Mouse (Mus musculus) lung, postnatal 0 days (tissue): ENCODE measurements around the gene Atraid. TPM values are rescaled to one million over a fixed set of nuclear protein-coding genes. Genes with fewer than 3 reads are reported as not detected.
"Not testable (repeated sequence)": the region's sequence is repeated elsewhere in the genome, so short reads cannot be mapped to it uniquely, and the experiment has no call there.

Source experiments
- ATAC-seq: fragments of 200-750 bp; cut with Nextera tagmentation; 2 replicates; pipeline ENCODE4 v1.8.0; 2017; ENCODE audit warnings: moderate library complexity
- DNase-seq: peaks from one replicate; pipeline ENCODE4 v3.0.0-alpha.2; 2016; ENCODE audit warnings: low spot score
- H3K27ac ChIP-seq: fragments of 300-500 bp; sonication (generic); 2 replicates; pipeline ENCODE4 v1.5.1; 2014; ENCODE audit warnings: antibody characterized with exemption, mild to moderate bottlenecking, low read length, mixed read lengths
- H3K27me3 ChIP-seq: fragments of 300-500 bp; sonication (generic); replicated peaks from 2 replicates; pipeline ENCODE4 v1.6.1; 2014; ENCODE audit warnings: low read length, mixed read lengths; ENCODE audit not compliant: insufficient read depth
- H3K36me3 ChIP-seq: fragments of 300-500 bp; sonication (generic); 2 replicates; pipeline ENCODE4 v1.6.1; 2014; ENCODE audit warnings: low read length, mixed read lengths; ENCODE audit not compliant: insufficient read depth
- H3K4me1 ChIP-seq: fragments of 300-500 bp; sonication (generic); 2 replicates; pipeline ENCODE4 v1.6.1; 2014; ENCODE audit warnings: antibody characterized with exemption, low read depth, low read length, mixed read lengths; ENCODE audit not compliant: insufficient read depth
- H3K4me2 ChIP-seq: fragments of 300-500 bp; sonication (generic); replicated peaks from 2 replicates; pipeline ENCODE4 v1.6.1; 2014; ENCODE audit warnings: low read depth, mild to moderate bottlenecking, low read length, moderate library complexity, mixed read lengths
- H3K4me3 ChIP-seq: fragments of 300-500 bp; sonication (generic); 2 replicates; pipeline ENCODE4 v1.5.1; 2014; ENCODE audit warnings: low read depth, low read length
- H3K9ac ChIP-seq: fragments of 300-500 bp; sonication (generic); replicated peaks from 2 replicates; pipeline ENCODE4 v1.6.1; 2014; ENCODE audit warnings: low read depth, mild to moderate bottlenecking
- H3K9me3 ChIP-seq: fragments of 300-500 bp; sonication (generic); 2 replicates; pipeline ENCODE4 v1.6.1; 2016; ENCODE audit warnings: low read length, mixed read lengths
- CTCF ChIP-seq: IDR thresholded peaks from 2 replicates; pipeline ENCODE4 v1.5.1; 2016; ENCODE audit warnings: antibody characterized with exemption, mild to moderate bottlenecking
- EP300 ChIP-seq: IDR thresholded peaks from 2 replicates; pipeline ENCODE4 v1.6.1; 2016; ENCODE audit warnings: antibody characterized with exemption, mild to moderate bottlenecking, control low read depth
- WGBS: fragments of 180-500 bp; shearing (Covaris S2); extraction: QIAGEN DNeasy Blood & Tissue Kit; methylation state at CpG from one replicate; pipeline ENCODE4 v1.1.7; 2014; 5-methylcytosine and 5-hydroxymethylcytosine counted together
- polyA plus RNA-seq: library from polyadenylated mRNA; unstranded; fragments of >200 nt; fragmentation: Nextera tagmentation; extraction: Ambion mirVana; gene quantifications from 2 replicates; pipeline ENCODE4 v1.2.1, GENCODE M21; 2015

The Atraid gene
- polyA plus RNA-seq, 1 experiment from 2014 or later, result 289 TPM

- Histone ChIP-seq H3K27ac (no peak overlapping the region), H3K36me3 (no peaks in the 10 kb centered on the region), H3K4me3 (no peak overlapping the region), H3K4me1 (no peaks in the 10 kb centered on the region), H3K9me3 (no peaks in the 10 kb centered on the region), H3K9ac (no peak overlapping the region), H3K4me2 (no peak overlapping the region), H3K27me3 (no peaks in the 10 kb centered on the region)
- DNase-seq, result no peak
- ATAC-seq, result no peak
- WGBS, result 84% methylated on average over 8 of the region's 8 CpGs
- TF ChIP-seq CTCF (no peak), EP300 (no peak)
Measured at GRCm38 (mm10) chr5:31031508-31031907, 16.6 kb upstream of the Atraid start.

DNA sequence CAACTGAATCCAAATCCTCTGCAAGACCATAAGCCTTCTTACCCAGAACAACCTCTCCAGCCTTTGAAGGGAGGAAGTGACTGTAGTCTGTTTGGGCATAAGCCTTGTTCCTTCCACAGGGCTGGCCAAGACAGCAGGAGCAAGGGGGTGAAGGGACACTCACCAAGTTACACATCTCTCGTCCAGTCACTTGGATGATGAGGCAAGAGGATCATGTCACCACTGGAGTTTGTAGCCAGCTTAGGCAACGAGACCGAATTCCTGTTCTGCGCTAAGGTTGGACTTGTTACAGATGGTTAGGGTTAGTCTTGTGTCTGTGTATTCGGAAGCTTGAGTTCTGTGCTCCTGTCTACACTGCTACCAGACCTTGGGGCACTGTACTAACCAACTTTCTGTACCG lies 13.4 kb upstream of the Atraid start:
- Histone ChIP-seq H3K9ac (no peak overlapping the region), H3K27ac (no peak overlapping the region), H3K4me3 (no peak overlapping the region), H3K4me1 (no peaks in the 10 kb centered on the region), H3K36me3 (no peaks in the 10 kb centered on the region), H3K9me3 (no peaks in the 10 kb centered on the region), H3K4me2 (no peak overlapping the region), H3K27me3 (no peaks in the 10 kb centered on the region)
- no peak for DNase-seq
- no peak for ATAC-seq
- TF ChIP-seq CTCF (no peak), EP300 (no peak)
- 89% methylated on average over 6 of the region's 6 CpGs for WGBS

DNA sequence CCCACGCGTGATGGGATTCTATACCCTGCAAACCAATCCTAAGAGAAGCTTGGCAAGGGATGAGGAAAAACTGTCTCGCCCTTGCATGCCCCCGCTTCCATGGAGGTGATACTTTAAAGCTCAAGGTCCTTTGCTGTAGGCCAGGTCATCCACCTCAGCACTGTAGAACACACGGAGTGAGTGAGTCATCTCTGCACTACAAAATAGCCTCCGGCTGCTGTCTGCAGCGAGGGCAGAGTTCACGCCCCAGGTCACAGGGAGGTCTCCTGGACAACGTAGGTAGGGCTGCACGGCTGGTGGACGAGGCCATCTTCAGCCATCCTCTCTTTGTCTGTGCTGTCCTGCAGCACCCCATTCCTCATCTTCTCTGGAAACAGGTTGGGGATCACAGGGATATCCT lies 11.6 kb upstream of the Atraid start:
- not testable (repeated sequence) for H3K4me3 ChIP-seq, H3K36me3 ChIP-seq, H3K9ac ChIP-seq, H3K27ac ChIP-seq, H3K27me3 ChIP-seq, H3K4me1 ChIP-seq, H3K4me2 ChIP-seq, H3K9me3 ChIP-seq, ATAC-seq, DNase-seq
- 81% methylated on average over 11 of the region's 11 CpGs for WGBS

GRCm38 (mm10) chr5:31038171-31038845 lies 9.8 kb upstream of the Atraid start:
- WGBS, result 86% methylated on average over 7 of the region's 7 CpGs

DNA sequence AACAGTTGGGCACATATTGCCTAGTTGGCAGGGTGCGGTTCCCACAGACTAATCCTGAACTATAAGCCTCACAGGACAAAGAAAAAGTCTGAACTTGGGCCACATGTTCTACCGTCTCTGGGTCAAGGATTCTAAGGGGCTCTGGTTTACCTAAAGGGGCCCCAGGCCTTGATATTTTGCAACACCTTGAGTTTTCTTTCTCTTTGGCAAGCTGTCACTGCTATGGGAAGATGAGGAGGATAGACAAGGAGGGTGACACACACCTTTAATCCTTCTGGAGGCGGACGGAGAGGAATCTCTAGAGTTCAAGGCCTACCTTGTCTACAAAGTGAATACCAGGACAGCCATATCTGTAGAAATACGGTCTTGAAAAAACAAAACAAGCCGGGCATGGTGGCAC lies 1.7 kb upstream of the Atraid start:
- DNase-seq (no peak), ATAC-seq (no peak)
- H3K4me2 ChIP-seq, result no peak overlapping the region
- TF ChIP-seq EP300 (no peak), CTCF (no peak)
- H3K9me3 ChIP-seq, result no peaks in the 10 kb centered on the region
- 92% methylated on average over 6 of the region's 6 CpGs for WGBS
- H3K27ac ChIP-seq, result no peak overlapping the region
- no peaks in the 10 kb centered on the region for H3K27me3 ChIP-seq
- no peak overlapping the region for H3K9ac ChIP-seq
- H3K4me1 ChIP-seq, result peaks cover 4% of the 10 kb centered on the region
- no peaks in the 10 kb centered on the region for H3K36me3 ChIP-seq
- H3K4me3 ChIP-seq, result no peak overlapping the region

More at GRCm38 (mm10) chr5:31038171-31038845, 9.8 kb upstream of the Atraid start:
- H3K27ac ChIP-seq, result no peak overlapping the region
- H3K4me3 ChIP-seq, result no peak overlapping the region
- ATAC-seq (no peak), DNase-seq (no peak)
- no peaks in the 10 kb centered on the region for H3K36me3 ChIP-seq
- no peaks in the 10 kb centered on the region for H3K9me3 ChIP-seq
- H3K27me3 ChIP-seq, result no peaks in the 10 kb centered on the region
- TF ChIP-seq CTCF (no peak), EP300 (no peak)
- no peaks in the 10 kb centered on the region for H3K4me1 ChIP-seq
- H3K4me2 ChIP-seq, result no peak overlapping the region
- H3K9ac ChIP-seq, result no peak overlapping the region

DNA sequence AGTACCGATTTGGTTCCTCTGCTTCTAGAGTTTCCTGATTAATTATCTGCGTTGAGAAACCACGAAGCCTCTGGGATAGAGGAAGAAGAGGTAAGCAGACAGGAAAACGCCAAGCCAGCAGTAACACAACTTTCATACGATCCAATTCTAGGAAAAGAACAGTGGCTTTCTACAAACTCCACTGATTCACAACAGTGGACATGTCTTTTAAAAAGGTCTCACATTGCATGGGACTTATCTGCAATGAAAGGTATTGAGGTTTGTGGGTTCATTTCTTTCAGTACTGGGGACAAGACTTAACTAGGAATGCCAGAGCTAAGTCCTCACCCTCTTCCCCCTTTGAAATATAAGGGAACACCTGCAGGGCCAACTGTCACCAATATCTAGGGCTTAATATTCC lies 1.0 kb upstream of the Atraid start:
- Histone ChIP-seq H3K4me2 (0 out of 2 replicates have a peak overlapping the region, but pooled peaks have one; percentile 76), H3K9me3 (no peaks in the 10 kb centered on the region), H3K27ac (no peak overlapping the region), H3K9ac (no peak overlapping the region), H3K4me3 (no peak overlapping the region; the same call in 1 of the 2 replicates), H3K27me3 (no peaks in the 10 kb centered on the region), H3K4me1 (peaks cover 4% of the 10 kb centered on the region), H3K36me3 (no peaks in the 10 kb centered on the region)
- 65% methylated on average over 5 of the region's 5 CpGs for WGBS
- TF ChIP-seq EP300 (no peak), CTCF (no peak)
- DNase-seq (no peak), ATAC-seq (no peak)
